Mouse (Mus musculus): ENCODE results near the gene Gm9573. TPM values are rescaled to one million over a fixed set of nuclear protein-coding genes. Genes with fewer than 3 reads are reported as not detected.

Gm9573 gene
- polyA plus RNA-seq, 1 experiment: not detected

DNA sequence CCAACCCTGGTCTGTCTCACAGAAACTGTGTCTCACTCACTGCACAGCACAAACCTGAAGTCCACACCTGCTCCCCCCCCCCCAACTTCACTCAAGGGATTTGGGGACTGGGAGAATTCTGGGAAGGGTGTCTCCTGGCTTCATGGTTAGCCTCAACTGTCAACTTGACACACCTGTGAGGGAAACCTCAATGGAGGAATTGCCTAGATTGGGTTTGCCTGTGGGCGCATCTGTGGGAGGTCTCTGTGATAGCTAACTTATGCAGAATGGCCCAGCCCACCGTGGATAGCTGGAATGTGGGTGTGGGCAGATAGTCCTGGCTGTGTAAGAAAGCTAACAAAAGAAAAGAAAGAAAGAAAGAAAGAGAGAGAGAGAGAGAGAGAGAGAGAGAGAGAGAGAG is 25.2 kb downstream of the Gm9573 start, which contains the start of gene Sfta2:
Sfta2 (plus strand) TSS at position 301 of the 400 bp plus-strand sequence.
- H3K4me3 ChIP-seq (ENCODE audit: extremely low read depth, insufficient read depth, insufficient read length): no peak within 1 kb of the TSS
- H3K27me3 ChIP-seq (ENCODE audit: control insufficient read depth, insufficient read depth, low read length): peaks cover 1% of the 10 kb centered on the region; the same call in 1 of the 2 replicates
- TF ChIP-seq POLR2A (IDR thresholded peaks at IDR 0.05; ENCODE audit: low read depth, low read length) (no peak), CTCF (IDR thresholded peaks at IDR 0.05; ENCODE audit: extremely low read depth, insufficient read depth, insufficient read length, insufficient replicate concordance) (no peak)
- no peaks in the 10 kb centered on the region for H3K4me1 ChIP-seq (ENCODE audit: control insufficient read depth, insufficient read depth, insufficient read length)
- 62% methylated on average over 2 of the region's 2 CpGs for WGBS
- H3K27ac ChIP-seq (ENCODE audit: insufficient read depth, low read length): no peak within 1 kb of the TSS
- DNase-seq (ENCODE audit: low read depth in 1 of 2, low spot score in 2 of 2): no peak
- no peaks in the 10 kb centered on the region for H3K36me3 ChIP-seq (ENCODE audit: control insufficient read depth, insufficient read depth, low read length)

- no peak overlapping the region for H3K4me3 ChIP-seq (ENCODE audit: extremely low read depth, insufficient read depth, insufficient read length)
- TF ChIP-seq POLR2A (IDR thresholded peaks at IDR 0.05; ENCODE audit: low read depth, low read length) (no peak), CTCF (IDR thresholded peaks at IDR 0.05; ENCODE audit: extremely low read depth, insufficient read depth, insufficient read length, insufficient replicate concordance) (no peak)
- WGBS: 90% methylated on average over 3 of the region's 3 CpGs
Observed at GRCm38 (mm10) chr17:35597399-35597798, 29.0 kb downstream of the Gm9573 start.

GRCm38 (mm10) chr17:35594456-35594855 is 32.0 kb downstream of the Gm9573 start:
- Histone ChIP-seq H3K27ac (ENCODE audit: insufficient read depth, low read length) (no peak overlapping the region), H3K4me3 (ENCODE audit: extremely low read depth, insufficient read depth, insufficient read length) (no peak overlapping the region), H3K27me3 (ENCODE audit: control insufficient read depth, insufficient read depth, low read length) (peaks cover 1% of the 10 kb centered on the region; the same call in 1 of the 2 replicates), H3K36me3 (ENCODE audit: control insufficient read depth, insufficient read depth, low read length) (no peaks in the 10 kb centered on the region), H3K4me1 (ENCODE audit: control insufficient read depth, insufficient read depth, insufficient read length) (no peaks in the 10 kb centered on the region)
- WGBS: 79% methylated on average over 7 of the region's 7 CpGs
- DNase-seq (ENCODE audit: low read depth in 1 of 2, low spot score in 2 of 2): no peak
- no peak for TF ChIP-seq CTCF (IDR thresholded peaks at IDR 0.05; ENCODE audit: extremely low read depth, insufficient read depth, insufficient read length, insufficient replicate concordance)
- no peak for TF ChIP-seq POLR2A (IDR thresholded peaks at IDR 0.05; ENCODE audit: low read depth, low read length)

More at GRCm38 (mm10) chr17:35597399-35597798, 29.0 kb downstream of the Gm9573 start:
- peaks cover 1% of the 10 kb centered on the region; the same call in 1 of the 2 replicates for H3K27me3 ChIP-seq (ENCODE audit: control insufficient read depth, insufficient read depth, low read length)
- no peaks in the 10 kb centered on the region for H3K36me3 ChIP-seq (ENCODE audit: control insufficient read depth, insufficient read depth, low read length)
- no peak overlapping the region for H3K27ac ChIP-seq (ENCODE audit: insufficient read depth, low read length)
- no peak for DNase-seq (ENCODE audit: low read depth in 1 of 2, low spot score in 2 of 2)
- no peaks in the 10 kb centered on the region for H3K4me1 ChIP-seq (ENCODE audit: control insufficient read depth, insufficient read depth, insufficient read length)

DNA sequence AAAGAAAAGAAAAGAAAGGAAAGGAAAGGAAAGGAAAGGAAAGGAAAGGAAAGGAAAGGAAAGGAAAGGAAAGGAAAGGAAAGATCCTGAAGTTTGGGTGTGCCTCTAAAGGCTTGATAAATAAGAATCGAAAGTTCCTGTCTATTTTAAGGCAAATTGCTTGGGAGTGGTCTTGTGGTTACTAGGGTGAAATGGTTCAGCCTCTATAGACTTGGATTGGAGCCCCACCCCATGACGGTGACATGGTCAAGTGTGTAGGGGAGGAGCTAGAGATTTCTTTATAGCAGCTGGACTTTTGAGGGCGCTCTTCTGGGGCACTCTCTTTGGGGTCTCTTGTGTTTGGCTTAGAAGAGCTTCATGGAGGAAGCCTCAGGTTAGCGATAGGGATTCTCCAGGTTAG is 32.7 kb downstream of the Gm9573 start:
- no peaks in the 10 kb centered on the region for H3K36me3 ChIP-seq (ENCODE audit: control insufficient read depth, insufficient read depth, low read length)
- H3K4me3 ChIP-seq (ENCODE audit: extremely low read depth, insufficient read depth, insufficient read length): no peak overlapping the region
- peaks cover 1% of the 10 kb centered on the region; the same call in 1 of the 2 replicates for H3K27me3 ChIP-seq (ENCODE audit: control insufficient read depth, insufficient read depth, low read length)
- no peak overlapping the region for H3K27ac ChIP-seq (ENCODE audit: insufficient read depth, low read length)
- WGBS: 34% methylated on average over 4 of the region's 4 CpGs
- no peaks in the 10 kb centered on the region for H3K4me1 ChIP-seq (ENCODE audit: control insufficient read depth, insufficient read depth, insufficient read length)
- TF ChIP-seq CTCF (IDR thresholded peaks at IDR 0.05; ENCODE audit: extremely low read depth, insufficient read depth, insufficient read length, insufficient replicate concordance): no peak
- TF ChIP-seq POLR2A (IDR thresholded peaks at IDR 0.05; ENCODE audit: low read depth, low read length): no peak
- no peak for DNase-seq (ENCODE audit: low read depth in 1 of 2, low spot score in 2 of 2)

DNA sequence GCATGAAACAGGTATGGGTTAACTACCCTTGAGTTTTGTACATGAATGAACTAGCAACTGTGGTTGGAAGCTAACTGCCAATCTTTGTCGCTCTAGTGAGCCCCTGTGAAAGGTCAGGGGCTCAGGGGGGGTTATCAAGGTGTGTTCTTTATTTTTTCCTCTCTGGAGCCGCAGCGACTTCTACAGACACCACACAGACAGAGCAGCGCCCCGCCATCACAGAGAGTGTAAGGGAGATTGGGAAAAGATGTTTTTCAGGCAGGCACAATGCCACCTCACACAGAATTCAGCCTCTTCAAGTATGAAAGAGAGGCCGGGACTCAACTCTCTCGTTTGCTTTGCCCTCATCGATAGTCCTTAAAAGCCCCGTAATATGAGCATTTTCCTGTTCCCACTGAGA is 34.3 kb downstream of the Gm9573 start:
- Histone ChIP-seq H3K27ac (ENCODE audit: insufficient read depth, low read length) (no peak overlapping the region), H3K27me3 (ENCODE audit: control insufficient read depth, insufficient read depth, low read length) (no peaks in the 10 kb centered on the region), H3K36me3 (ENCODE audit: control insufficient read depth, insufficient read depth, low read length) (no peaks in the 10 kb centered on the region), H3K4me1 (ENCODE audit: control insufficient read depth, insufficient read depth, insufficient read length) (no peaks in the 10 kb centered on the region), H3K4me3 (ENCODE audit: extremely low read depth, insufficient read depth, insufficient read length) (no peak overlapping the region)
- WGBS: 86% methylated on average over 9 of the region's 9 CpGs
- TF ChIP-seq CTCF (IDR thresholded peaks at IDR 0.05; ENCODE audit: extremely low read depth, insufficient read depth, insufficient read length, insufficient replicate concordance) (no peak), POLR2A (IDR thresholded peaks at IDR 0.05; ENCODE audit: low read depth, low read length) (no peak)
- no peak for DNase-seq (ENCODE audit: low read depth in 1 of 2, low spot score in 2 of 2)

DNA sequence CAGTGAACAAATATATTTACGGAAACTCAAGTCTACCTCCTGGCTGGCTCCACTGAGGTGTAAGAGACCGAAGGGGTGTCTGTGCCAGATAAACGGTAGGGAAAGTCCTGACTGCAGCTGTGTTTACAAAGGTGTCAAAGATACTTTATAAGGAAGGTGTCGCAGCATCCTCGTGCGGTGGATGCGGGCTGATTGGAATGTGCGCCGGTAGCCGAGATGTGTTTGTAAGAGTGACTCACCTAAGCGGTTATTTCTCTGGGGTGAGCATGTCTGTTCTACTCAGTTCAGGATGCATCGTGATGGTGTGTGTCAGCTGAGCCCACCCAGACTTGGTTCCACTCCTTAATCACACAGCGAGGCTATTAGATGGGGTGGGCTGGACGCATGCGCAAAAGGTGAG is 34.7 kb downstream of the Gm9573 start:
- Histone ChIP-seq H3K4me3 (ENCODE audit: extremely low read depth, insufficient read depth, insufficient read length) (no peak overlapping the region), H3K4me1 (ENCODE audit: control insufficient read depth, insufficient read depth, insufficient read length) (no peaks in the 10 kb centered on the region), H3K27me3 (ENCODE audit: control insufficient read depth, insufficient read depth, low read length) (no peaks in the 10 kb centered on the region), H3K36me3 (ENCODE audit: control insufficient read depth, insufficient read depth, low read length) (no peaks in the 10 kb centered on the region), H3K27ac (ENCODE audit: insufficient read depth, low read length) (no peak overlapping the region)
- 91% methylated on average over 15 of the region's 15 CpGs for WGBS
- DNase-seq (ENCODE audit: low read depth in 1 of 2, low spot score in 2 of 2): no peak
- TF ChIP-seq CTCF (IDR thresholded peaks at IDR 0.05; ENCODE audit: extremely low read depth, insufficient read depth, insufficient read length, insufficient replicate concordance): no peak
- TF ChIP-seq POLR2A (IDR thresholded peaks at IDR 0.05; ENCODE audit: low read depth, low read length): no peak

- Histone ChIP-seq H3K27ac (ENCODE audit: insufficient read depth, low read length) (no peak overlapping the region), H3K36me3 (ENCODE audit: control insufficient read depth, insufficient read depth, low read length) (no peaks in the 10 kb centered on the region), H3K4me3 (ENCODE audit: extremely low read depth, insufficient read depth, insufficient read length) (no peak overlapping the region), H3K4me1 (ENCODE audit: control insufficient read depth, insufficient read depth, insufficient read length) (no peaks in the 10 kb centered on the region), H3K27me3 (ENCODE audit: control insufficient read depth, insufficient read depth, low read length) (no peaks in the 10 kb centered on the region)
- DNase-seq (ENCODE audit: low read depth in 1 of 2, low spot score in 2 of 2): no peak
- TF ChIP-seq CTCF (IDR thresholded peaks at IDR 0.05; ENCODE audit: extremely low read depth, insufficient read depth, insufficient read length, insufficient replicate concordance) (no peak), POLR2A (IDR thresholded peaks at IDR 0.05; ENCODE audit: low read depth, low read length) (no peak)
- WGBS: 91% methylated on average over 7 of the region's 7 CpGs
Observed at GRCm38 (mm10) chr17:35591219-35591578, 35.2 kb downstream of the Gm9573 start.

Data from spleen, adult 2 months (tissue).